Mouse (Mus musculus) left cerebral cortex, adult 11 months (tissue): ENCODE results near the gene Ccdc152.
"Not testable (repeated sequence)": the region's sequence is repeated elsewhere in the genome, so short reads cannot be mapped to it uniquely, and the experiment has no call there.

Experiments used
- DNase-seq: peaks from one replicate; pipeline ENCODE4 v3.0.0; 2022; ENCODE audit warnings: low spot score

Ccdc152 gene

DNA sequence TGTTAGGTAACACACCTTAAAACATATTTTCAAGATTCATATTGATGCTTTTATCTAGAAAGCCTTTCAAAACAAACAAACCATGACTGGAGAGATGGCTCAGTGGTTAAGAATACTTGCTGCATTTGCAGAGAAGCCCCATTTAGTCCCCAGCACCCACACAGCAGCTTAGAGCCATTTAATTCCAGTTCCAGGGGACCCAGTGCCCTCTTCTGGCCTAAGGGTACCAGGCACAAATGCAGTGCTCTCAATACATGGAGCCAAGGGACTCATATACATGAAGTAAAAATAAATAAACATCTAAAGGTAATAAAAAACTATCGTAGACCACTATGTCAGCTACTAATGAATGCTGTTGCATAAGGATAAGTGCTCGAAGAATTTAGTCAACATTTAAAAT lies 25.9 kb downstream of the Ccdc152 start:
- no peak for DNase-seq

DNA sequence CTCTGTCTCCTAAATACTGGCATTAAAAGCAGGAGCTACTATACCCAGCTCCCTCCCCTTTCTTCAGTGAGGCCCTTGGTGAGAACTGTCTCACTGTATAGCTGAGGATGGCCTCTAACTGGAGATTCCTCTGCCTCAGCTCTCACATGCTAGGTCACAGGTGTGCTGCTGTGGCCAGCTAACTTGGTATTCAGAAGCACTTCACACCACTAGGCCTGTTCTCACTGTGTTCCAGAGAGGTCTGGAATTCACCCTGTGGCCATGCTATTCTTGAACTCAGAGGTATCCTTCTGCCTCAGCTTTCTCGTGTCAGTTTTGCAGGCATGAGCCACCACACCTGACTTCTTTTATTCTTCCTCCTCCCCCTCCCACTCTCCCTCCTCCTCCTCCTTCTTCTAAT lies 30.1 kb downstream of the Ccdc152 start:
- no peak for DNase-seq

DNA sequence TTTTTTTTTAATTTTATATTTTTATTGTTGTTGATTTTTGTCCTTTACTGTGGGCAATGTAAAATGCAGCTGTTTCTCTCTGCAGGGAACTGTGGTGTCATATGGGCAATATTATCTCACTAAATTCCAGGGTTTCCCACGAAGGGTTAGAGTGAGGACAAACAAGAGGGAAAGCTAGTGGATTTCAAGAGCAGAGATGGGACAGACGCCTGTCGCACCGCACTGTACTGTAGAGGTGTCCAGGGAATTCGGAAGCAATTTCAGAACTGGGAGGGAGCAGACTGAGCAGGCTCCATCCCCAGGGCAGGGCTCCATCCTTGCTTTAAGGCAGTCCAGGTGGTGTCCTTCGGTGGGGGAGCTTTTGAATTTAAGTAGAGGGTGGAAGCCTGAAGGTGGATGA lies 32.1 kb downstream of the Ccdc152 start:
- DNase-seq, result no peak

DNA sequence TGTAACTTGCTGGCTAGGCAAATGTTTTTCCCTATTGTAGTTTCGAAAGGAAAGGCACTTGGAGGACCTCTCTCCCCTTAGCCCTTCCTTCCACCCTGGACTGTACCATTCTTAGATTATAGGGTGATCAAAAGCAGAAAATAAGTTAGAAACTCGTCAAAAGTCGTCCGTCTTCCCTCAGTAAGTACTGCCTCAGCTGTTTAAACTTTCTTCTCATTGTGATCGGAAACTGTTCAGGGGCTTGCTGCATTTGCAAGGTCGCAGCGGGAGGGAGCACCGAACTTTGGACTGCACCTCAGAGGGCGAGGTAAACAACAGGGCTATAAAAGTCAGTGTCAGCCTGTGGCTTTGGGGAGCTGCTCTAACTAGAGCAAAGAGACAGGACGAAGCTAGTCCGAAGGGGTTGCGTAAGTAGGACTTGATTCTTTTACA lies 32.7 kb downstream of the Ccdc152 start:
- DNase-seq, result peak; percentile 30

DNA sequence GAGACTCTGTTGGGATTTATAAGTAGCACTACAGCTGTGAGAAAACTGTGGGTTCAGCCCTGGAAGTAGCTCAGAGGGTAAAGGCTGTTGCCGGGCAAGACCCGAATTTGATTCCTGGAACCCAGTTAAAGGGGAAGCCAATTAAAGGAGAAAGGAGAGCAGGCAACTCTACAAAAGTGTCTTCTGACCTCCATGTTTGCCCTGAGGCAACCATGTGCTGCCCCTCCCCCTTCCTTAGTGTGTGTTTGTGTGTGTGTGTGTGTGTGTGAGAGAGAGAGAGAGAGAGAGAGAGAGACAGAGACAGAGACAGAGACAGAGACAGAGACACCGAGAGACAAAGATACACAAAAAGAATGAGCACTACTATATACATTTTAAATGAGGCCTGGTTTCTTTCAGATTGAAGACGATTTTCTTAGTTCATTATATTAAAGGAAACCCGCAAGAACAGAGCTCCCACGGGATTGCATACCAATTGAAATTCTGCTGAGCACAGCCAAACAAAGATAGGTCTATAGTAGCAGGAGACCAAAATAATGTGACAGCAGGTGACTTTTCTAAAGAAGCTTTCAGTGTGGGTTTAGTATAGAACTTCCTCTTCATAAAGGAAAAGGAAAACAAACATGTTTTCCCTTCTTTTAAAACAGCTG lies 33.2 kb downstream of the Ccdc152 start:
- DNase-seq, result no peak

DNA sequence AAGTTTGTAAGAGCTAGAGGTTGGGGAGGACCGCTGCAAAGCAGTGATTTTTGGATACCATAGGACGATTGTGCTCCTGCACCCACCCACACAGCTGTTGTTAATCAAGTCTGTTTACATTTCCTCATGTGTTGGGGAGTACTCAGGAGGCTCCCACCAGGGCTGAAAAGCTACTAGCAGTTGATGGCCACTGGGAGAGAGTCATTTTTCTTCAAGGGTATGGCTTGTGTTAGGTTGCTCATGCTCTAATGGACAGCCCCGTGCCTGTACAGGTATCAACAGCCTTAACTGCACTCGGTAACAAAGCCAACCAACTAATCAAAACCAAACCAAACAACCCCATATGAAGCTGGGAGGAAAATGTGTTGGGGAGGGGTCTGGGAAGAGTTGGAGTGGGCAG lies 33.8 kb downstream of the Ccdc152 start:
- DNase-seq, result no peak

DNA sequence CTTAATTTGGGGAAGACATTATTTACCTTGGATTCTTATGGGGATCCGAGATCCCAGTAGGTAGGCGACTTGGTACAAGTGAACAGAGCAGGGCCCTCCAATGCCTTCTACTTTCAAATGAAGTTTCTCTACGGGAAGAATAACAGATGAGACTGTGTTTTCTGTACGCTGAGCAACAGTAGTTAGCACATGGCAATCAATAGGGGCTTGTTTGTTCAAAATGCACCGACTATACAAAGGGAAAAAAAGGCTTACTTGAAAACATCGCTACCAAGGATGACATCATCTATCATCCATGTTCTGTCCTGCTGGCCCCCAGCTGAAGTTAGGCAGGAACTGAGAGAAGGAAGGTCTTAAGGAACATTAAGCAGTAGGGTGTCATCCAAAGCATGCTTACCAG lies 35.1 kb downstream of the Ccdc152 start, which contains the start of gene Selenop:
TSS of gene Selenop (plus strand) at position 301 of the 400 bp plus-strand sequence.
- DNase-seq, result no peak

DNA sequence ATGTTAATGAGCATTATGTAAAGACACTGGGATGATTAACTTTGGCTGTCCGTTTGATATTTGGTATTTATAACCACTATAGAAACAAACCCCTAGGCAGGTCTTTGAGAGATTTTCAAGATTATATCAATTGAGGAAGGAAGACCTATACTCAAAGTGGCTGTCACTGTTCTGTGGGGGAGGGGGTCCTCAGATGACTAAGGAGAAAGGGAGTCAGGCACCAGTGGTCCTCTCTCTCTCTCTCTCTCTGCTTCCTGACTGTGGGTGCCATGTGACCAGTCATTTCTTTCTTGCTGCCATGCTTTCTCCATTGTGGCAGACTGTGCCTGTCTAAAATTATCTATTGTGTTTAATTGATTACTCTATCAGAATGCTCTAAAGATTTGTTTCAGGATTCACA lies 38.5 kb downstream of the Ccdc152 start:
- no peak for DNase-seq

DNA sequence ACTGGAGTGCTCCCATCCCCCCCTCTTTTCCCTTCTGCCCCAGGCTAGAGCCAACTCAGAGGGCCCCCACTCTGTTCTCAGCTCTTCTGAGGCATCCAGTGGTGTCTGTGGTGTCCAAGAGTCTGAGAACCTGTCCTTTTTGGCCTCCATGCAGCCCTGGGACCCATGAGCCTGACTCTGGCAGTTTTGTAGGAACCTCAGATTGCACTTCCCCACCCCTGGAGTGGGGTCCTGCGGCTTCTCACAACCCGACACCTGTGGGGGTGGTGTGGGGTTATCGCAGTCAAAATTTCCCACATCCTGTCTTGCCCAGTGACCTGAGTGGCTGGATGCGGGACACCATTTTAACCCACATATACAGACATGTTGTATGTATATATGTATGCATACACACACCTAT lies 39.0 kb downstream of the Ccdc152 start:
- no peak for DNase-seq

DNA sequence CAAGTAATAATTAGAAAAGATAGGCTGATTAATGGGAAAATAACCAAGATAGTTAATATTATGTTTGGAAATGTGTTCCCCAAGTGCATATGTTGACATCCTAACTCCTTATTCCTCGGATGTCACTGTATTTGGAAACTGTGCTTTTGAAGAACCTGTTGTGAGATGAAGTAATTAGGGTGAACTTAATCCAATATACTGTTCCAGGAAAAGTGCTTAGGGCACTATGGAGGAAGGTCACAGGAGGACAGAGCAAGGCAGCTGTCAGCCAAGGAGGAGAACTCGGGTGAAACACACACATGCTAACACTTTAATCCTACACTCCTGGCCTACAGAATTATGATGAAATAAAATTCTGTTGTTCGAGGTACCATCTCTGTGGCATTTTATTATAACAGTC lies 40.4 kb downstream of the Ccdc152 start:
- DNase-seq, result no peak

DNA sequence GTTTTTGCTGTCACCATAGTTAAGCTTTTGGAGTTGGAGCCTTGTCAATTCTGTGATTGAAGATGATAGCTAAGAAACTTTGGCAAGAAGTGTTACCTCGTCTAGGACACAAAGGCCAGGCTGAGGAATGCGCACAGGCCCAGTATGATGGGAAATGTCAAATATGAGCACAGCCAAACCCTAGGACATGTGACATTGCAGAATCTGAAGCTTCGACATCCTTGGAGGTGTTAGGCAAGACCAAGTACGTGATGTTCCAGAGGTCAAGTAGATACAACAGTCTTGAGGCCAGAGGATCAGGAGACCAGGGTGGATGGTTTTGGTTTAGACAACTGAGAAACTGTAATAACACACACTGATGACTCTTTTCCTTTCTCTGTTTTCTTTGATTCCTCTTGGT lies 43.0 kb downstream of the Ccdc152 start:
- DNase-seq, result no peak

DNA sequence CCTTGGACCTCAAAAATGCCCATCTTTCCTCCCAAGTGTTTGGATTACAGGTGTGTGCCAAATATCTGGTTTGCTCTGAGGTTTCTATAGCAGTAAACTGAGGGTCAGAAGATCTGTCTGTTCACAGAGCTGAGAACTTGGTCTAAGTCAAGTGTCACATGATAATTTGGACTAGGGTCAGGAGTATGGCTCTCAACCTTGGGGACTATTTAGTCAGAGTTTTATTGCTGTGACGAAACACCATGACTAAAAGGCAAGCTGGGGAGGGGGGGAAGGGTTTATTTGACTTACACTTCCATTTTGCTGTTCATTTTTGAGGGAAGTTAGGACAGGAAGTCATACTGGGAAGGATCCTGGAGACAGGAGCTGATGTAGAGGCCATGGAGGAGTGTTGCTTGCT lies 44.3 kb downstream of the Ccdc152 start:
- DNase-seq, result no peak

DNA sequence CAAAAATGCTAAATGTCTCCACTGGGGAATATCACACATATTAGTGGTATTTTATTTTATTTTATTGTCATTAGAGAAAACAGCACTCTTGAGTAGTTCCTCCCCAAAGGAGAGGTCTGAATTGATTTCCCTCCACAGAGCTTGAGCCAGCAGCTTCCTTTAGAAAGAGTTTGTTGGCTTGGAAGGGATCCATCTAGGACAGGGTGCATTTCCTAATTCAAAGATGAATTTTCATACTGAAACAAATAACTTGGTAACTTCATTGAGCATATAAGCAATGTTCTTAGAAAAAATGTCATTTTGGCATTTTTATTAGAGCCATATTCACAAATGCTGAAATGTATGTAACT lies 51.6 kb downstream of the Ccdc152 start:
- no peak for DNase-seq

DNA sequence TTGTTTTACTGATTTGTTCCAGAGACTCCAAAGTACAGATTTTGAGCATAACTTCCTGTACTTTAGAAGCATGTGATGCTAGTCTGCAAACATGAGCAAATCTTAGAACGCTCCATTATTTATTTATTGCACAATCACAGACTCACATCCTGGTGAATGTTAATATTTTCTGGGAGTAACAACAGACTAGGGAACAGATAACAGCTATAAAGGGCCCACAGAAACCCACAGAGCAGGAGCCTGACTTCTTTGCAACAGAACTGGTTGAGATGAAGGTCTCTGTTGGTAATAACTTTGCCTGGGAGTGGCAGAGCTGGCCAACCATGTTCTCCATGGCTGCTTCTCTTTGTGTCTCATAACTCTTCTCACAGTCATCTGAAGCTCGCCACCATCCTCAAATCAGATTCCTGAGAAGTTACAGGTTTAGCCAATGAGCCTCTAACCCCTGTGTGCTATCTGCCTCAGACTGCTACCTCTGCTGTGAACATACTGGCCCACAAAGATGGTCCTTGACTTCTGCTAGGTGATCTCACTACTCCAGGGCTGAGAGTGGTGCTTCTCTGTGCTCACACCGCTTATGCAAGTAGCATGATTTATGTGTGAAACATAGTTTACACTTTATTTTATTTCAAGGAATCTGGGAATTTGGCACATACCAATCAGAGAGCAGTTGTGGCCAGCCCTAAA lies 52.2 kb downstream of the Ccdc152 start:
- no peak for DNase-seq

DNA sequence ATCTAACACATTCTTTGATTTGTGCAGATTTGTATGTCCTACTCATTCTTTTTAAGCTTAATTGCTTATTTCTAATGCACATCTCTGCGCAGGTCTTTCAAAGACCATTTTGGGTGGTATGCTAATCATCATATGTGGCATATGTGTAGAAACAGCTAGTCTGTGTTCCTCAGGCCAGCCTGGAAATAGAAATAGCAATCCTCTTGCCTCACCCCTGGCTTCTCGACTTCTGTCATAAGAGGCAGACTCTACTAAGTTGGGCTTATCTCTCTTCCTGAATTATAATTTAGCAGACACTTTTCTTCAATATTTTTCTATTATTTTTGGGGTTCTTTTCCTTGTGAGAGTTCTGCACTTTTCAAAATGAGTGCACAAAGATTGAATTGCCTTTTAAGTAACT lies 52.7 kb downstream of the Ccdc152 start:
- DNase-seq, result no peak

DNA sequence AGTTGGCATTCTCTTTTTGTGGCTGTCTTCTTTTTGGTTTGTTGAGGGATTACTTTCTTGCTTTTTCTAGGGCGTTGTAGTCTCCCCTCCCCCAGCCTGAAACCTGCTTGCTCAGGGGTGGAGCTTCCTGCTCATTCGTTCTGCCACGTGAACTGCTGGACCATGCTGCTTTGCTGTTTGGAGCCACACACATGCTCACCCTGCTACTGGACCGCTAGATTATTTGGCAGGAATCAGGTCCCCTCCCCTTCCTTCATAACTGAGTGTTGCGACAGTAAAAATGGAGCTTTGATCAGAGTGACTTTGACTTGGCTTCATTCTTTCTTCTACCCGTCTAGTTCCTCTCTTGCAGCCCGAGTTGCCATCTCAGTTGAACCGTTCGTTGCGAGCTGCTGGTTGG lies 58.3 kb downstream of the Ccdc152 start:
- not testable (repeated sequence) for DNase-seq

DNA sequence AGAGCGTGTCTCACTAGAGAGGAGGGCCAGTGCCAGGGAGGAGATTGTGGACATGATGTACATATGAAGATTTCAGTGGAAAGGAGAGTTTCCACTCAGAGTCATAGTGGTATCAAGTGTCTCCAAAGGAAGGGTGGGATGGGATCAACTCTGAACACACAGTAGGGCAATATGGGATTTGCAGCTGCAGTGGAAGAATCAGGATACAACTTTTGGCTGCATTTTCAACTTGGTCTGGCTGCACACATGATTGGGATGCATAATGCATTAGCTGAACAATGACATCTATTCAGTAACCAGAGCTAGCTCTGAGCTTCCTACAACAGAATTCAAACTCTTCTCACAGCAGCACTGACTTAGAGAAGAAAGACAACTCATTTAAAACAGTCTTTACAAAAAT lies 65.4 kb downstream of the Ccdc152 start:
- peak; percentile 29 for DNase-seq

DNA sequence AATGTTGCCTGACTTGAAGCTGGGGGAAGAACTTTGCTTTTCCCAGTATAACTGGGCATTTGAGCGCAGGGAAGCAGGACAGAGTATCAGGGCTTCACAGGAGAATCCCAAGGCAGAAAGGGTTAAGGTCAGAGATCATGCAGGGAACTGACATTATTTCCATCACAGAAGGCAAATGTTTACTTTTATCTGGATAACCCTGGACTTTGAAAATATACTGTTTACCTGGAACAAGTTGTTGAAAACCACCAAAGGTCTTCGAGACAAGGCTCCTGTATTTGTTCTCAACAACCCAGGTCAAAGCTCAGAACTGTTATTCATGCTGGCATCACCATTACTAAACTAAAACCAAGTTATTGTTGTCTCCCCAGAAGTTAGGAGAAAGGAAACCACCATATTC lies 67.0 kb downstream of the Ccdc152 start:
- DNase-seq, result no peak

DNA sequence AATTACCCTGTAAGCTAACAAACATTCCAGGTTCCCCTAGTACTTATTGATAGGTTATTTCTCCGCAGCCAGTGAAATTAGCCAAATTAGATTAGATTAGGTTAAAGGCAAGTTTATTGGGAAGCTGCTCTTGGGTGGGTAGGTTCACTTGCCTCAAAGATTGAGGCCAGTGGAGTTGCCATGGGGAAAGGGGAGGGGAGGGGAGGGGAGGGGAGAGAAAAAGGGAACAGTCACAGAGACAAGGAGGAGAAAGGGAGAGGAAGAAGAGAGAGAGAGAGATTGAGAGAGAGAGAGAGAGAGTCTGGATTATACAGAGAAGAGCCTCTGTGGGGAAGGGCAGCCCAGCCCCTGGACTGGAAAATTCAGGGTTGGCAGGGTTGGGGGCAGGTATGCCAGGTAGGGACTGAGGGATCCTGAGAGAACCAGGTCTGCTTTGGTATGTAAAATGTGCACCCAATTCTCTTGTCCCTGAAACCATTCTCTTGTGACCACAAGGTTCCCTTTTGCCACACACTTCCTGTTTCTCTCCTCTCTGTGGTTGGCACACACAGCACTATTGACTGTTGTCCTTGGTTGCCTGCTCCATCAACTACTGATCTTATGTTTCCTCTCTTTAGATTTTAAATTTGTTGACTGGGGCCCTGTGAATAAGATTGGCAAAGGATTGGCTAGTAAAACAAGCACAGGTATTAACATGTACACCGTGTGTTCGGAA lies 69.3 kb downstream of the Ccdc152 start:
- DNase-seq, result no peak

DNA sequence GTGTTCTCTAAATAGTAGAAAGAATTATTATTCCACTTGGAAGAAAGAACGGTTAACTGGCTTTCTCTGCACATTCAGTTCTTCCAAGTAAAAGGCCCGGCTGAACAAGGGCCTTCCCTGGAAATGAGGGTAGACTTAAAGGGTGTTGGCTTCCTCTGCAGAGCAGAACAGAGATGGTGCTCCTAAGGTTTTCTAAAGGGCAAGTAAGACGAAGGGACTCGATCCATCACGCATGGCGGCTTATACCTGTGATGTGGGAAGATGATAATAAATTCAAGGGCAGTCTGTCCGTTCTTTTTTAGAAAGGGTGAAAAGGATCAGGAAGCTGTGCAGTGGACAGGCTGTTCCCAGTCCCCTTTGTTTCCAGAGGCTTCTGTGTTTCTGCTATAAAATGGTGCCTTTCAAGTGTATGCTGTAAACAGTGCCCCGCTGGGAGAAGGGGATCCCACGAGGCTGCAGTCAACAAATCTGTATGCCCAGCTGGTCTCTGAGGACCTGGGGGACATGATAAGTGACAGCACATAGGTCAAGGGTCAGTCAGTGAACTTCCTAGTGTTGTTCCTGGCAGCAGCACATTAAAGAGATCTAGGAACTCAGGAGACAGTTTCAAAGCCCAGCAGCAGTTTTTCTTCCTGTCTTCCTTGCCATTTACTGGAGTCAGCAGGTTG lies 71.0 kb downstream of the Ccdc152 start:
- DNase-seq, result no peak

DNA sequence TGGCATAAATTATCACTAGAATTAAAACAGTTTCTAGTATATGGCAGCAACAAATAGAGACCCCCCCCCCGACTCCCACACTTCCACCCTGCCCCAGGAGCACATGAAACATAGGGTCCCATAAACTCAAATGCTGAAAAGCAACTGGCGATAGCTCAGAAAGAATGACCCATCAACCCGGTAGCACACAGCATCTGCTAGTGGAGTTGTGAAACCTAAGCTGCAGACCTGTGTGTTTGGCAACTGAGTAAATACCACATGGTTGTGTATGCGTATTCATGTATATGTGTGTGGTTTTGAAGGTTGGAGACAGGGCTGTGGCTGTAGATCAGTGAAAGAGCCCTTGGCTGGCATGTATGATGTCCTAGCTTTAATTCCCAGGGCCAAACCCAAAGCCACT lies 72.3 kb downstream of the Ccdc152 start:
- no peak for DNase-seq
